Mouse (Mus musculus): ENCODE measurements around the gene Slc25a13.

- no peak for TF ChIP-seq CTCF (IDR thresholded peaks at IDR 0.05; ENCODE audit: low read depth)
- TF ChIP-seq EP300 (IDR thresholded peaks at IDR 0.05; ENCODE audit: low read depth): no peak
Measured at GRCm38 (mm10) chr6:6143525-6143924, 73.4 kb downstream of the Slc25a13 start.
